31 mouse cellular contexts compared by ENCODE assay signal in the genomic region with DNA sequence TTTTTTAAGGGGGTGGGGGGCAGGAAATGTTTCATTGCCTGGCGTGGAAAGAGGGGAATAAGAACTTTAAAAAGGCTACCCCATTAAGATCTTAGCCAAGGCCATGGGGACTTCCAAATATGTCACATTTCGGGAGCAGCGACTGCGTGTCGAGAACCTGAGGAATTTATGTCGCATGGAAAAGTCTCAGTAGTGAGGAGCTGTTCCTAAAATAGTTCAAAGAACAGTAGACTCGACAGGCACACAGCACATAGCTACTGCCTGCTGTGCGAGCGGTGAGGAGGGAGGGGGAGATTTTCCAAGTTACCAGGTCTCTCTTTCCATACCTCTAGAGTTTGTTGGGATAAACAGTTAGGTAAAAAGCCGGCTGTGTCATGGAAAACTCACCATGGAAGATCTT.
A peak's percentile ranks its signal among the peaks of the same experiment; 100 is the strongest.
DNase-seq lines count a peak whose midpoint lies in the region; ATAC-seq and TF ChIP-seq lines count a peak whose summit lies in the region.
"Had no signal": no experiment of that assay in that cellular context is flagged by ENCODE, and none has a peak within 500 bp of the region (broad histone marks: within the 10 kb centered on the region; RNA-seq: fewer than 3 reads in every experiment).

No protein-coding gene starts in this region.

- no peaks in the 10 kb centered on the region for H3K9me3 ChIP-seq in heart, embryonic 12.5 days (replicated peaks)
- no peaks in the 10 kb centered on the region for H3K9me3 ChIP-seq in heart, postnatal 0 days (replicated peaks; ENCODE audit: control insufficient read depth, low read length)
- H3K9me3 ChIP-seq: embryonic facial prominence, embryonic 13.5 days; forebrain, embryonic 10.5 days; forebrain, embryonic 15.5 days; hindbrain, embryonic 12.5 days; intestine, embryonic 15.5 days; liver, embryonic 12.5 days; midbrain, embryonic 12.5 days; neural tube, embryonic 12.5 days; stomach, embryonic 15.5 days had no signal

- no peak overlapping the region for H3K4me3 ChIP-seq in heart, embryonic 12.5 days
- H3K4me3 ChIP-seq in heart, postnatal 0 days (ENCODE audit: low read depth, low read length), result no peak overlapping the region
- H3K4me3 ChIP-seq: embryonic facial prominence, embryonic 13.5 days; forebrain, embryonic 10.5 days; forebrain, embryonic 15.5 days; heart, adult 2 months; hindbrain, embryonic 12.5 days; intestine, embryonic 15.5 days; liver, embryonic 12.5 days; megakaryocyte, embryonic 14.5 days; midbrain, embryonic 12.5 days; myocyte; neural tube, embryonic 12.5 days; stomach, embryonic 15.5 days had no signal

- WGBS in heart, embryonic 12.5 days, result 32% methylated on average over 10 of the region's 10 CpGs
- WGBS in heart, postnatal 0 days, result 27% methylated on average over 10 of the region's 10 CpGs

- H3K27ac ChIP-seq in heart, embryonic 12.5 days (ENCODE audit: poor library complexity, severe bottlenecking), result peak overlapping the region; percentile 89
- peak overlapping the region; percentile 77 for H3K27ac ChIP-seq in heart, postnatal 0 days (ENCODE audit: low read depth)
- H3K27ac ChIP-seq: embryonic facial prominence, embryonic 13.5 days; forebrain, embryonic 10.5 days; forebrain, embryonic 15.5 days; heart, adult 2 months; hindbrain, embryonic 12.5 days; hindbrain, postnatal 0 days; intestine, embryonic 15.5 days; liver, embryonic 12.5 days; midbrain, embryonic 12.5 days; neural tube, embryonic 12.5 days; stomach, embryonic 15.5 days had no signal

- H3K4me1 ChIP-seq in heart, embryonic 12.5 days (replicated peaks), result peaks cover 74% of the 10 kb centered on the region
- H3K4me1 ChIP-seq in heart, postnatal 0 days (ENCODE audit: control insufficient read depth, insufficient read depth), result peaks cover 24% of the 10 kb centered on the region
- H3K4me1 ChIP-seq: forebrain, embryonic 10.5 days; forebrain, embryonic 15.5 days; hindbrain, embryonic 12.5 days; intestine, embryonic 15.5 days; midbrain, embryonic 12.5 days; neural tube, embryonic 12.5 days; stomach, embryonic 15.5 days had no signal

- H3K9ac ChIP-seq in heart, embryonic 12.5 days, result no peak overlapping the region
- H3K9ac ChIP-seq in heart, postnatal 0 days (replicated peaks; ENCODE audit: low read depth, low read length), result no peak overlapping the region
- H3K9ac ChIP-seq: embryonic facial prominence, embryonic 13.5 days; forebrain, embryonic 15.5 days; hindbrain, embryonic 12.5 days; intestine, embryonic 15.5 days; liver, embryonic 12.5 days; liver, postnatal 0 days; midbrain, embryonic 12.5 days; neural tube, embryonic 12.5 days; stomach, embryonic 15.5 days had no signal

- H3K4me2 ChIP-seq in heart, embryonic 12.5 days, result peak overlapping the region; percentile 16; the same call in 1 of the 2 replicates
- no peak overlapping the region for H3K4me2 ChIP-seq in heart, postnatal 0 days (ENCODE audit: low read depth, low read length)
- H3K4me2 ChIP-seq: embryonic facial prominence, embryonic 13.5 days; forebrain, embryonic 15.5 days; hindbrain, embryonic 12.5 days; intestine, embryonic 15.5 days; liver, embryonic 12.5 days; midbrain, embryonic 12.5 days; neural tube, embryonic 12.5 days; stomach, embryonic 15.5 days had no signal

- ATAC-seq in heart, embryonic 12.5 days (ENCODE audit: insufficient number of reproducible peaks, low FRiP score), result 0 out of 2 replicates have a peak, but pooled peaks have one; percentile 37
- peak; percentile 79 for ATAC-seq in heart, postnatal 0 days (ENCODE audit: insufficient read depth, low read depth)
- ATAC-seq in activated CD4-positive, CD25-positive, alpha-beta regulatory T cell, adult 4 months, result no peak
- ATAC-seq: forebrain, embryonic 15.5 days; hindbrain, postnatal 0 days; intestine, embryonic 15.5 days; liver, embryonic 12.5 days; liver, postnatal 0 days had no signal

- DNase-seq in heart, adult 9 months (ENCODE audit: low spot score in 2 of 2), result no peak
- peak; percentile 1 for DNase-seq in ovary, postnatal 36 days (ENCODE audit: low spot score)
- no peak for DNase-seq in ovary, postnatal 10 days (ENCODE audit: low spot score)
- DNase-seq in heart, postnatal 0 days (ENCODE audit: low spot score), result peak; percentile 79
- no peak for DNase-seq in cerebellum, adult 18-20 months
- DNase-seq: adrenal gland, postnatal 10 days; cerebellum, adult 11-12 months; cerebellum, postnatal 10 days; gastrocnemius, postnatal 25 days; kidney, adult 2 months; liver, postnatal 0 days; lung, postnatal 4 days; right cerebral cortex, postnatal 14 days; thymus, adult 18-20 months; thymus, postnatal 25 days had no signal

- H3K36me3 ChIP-seq in heart, embryonic 12.5 days, result no peaks in the 10 kb centered on the region
- H3K36me3 ChIP-seq in heart, postnatal 0 days (replicated peaks; ENCODE audit: control insufficient read depth, insufficient read depth, low read length), result no peaks in the 10 kb centered on the region
- H3K36me3 ChIP-seq: embryonic facial prominence, embryonic 13.5 days; forebrain, embryonic 10.5 days; forebrain, embryonic 15.5 days; hindbrain, embryonic 12.5 days; intestine, embryonic 15.5 days; liver, embryonic 12.5 days; midbrain, embryonic 12.5 days; neural tube, embryonic 12.5 days; stomach, embryonic 15.5 days had no signal

- no peak for TF ChIP-seq EP300 in heart, postnatal 0 days (IDR thresholded peaks at IDR 0.05; ENCODE audit: low read depth)

- no peaks in the 10 kb centered on the region for H3K27me3 ChIP-seq in heart, embryonic 12.5 days (replicated peaks)
- no peaks in the 10 kb centered on the region for H3K27me3 ChIP-seq in heart, postnatal 0 days (ENCODE audit: control insufficient read depth, insufficient read depth, low read length)
- H3K27me3 ChIP-seq: CH12.LX; embryonic facial prominence, embryonic 13.5 days; forebrain, embryonic 15.5 days; hindbrain, embryonic 12.5 days; intestine, embryonic 15.5 days; liver, embryonic 12.5 days; midbrain, embryonic 12.5 days; neural tube, embryonic 12.5 days; stomach, embryonic 15.5 days had no signal

- no peak for TF ChIP-seq CTCF in heart, postnatal 0 days (IDR thresholded peaks at IDR 0.05; ENCODE audit: low read depth)

Comparison
In these comparisons a context has a peak if more than half of its experiments do, and no peak if none do; other contexts are left out.
1. DNase-seq: peak in ovary, postnatal 36 days (single experiment) and heart, postnatal 0 days (single experiment); none in heart, adult 9 months (0 of 2), ovary, postnatal 10 days (single experiment) and cerebellum, adult 18-20 months (0 of 2).